Mouse (Mus musculus) adrenal gland, adult 8-10 months (tissue): ENCODE data around the gene Fbl. TPM values are rescaled to one million over a fixed set of nuclear protein-coding genes. Genes with fewer than 3 reads are reported as not detected.
"Not testable (repeated sequence)": the region's sequence is repeated elsewhere in the genome, so short reads cannot be mapped to it uniquely, and the experiment has no call there.

ENCODE experiments used
- DNase-seq: peaks from one replicate; pipeline ENCODE4 v3.0.0; 2022
- total RNA-seq, 4 experiments: library from RNA; stranded (reverse); gene quantifications; 2 replicates each; pipeline ENCODE4 v1.2.4; 2022

The Fbl gene
- 100 to 1,000 TPM in 1 of 4 experiments, 10 to 100 TPM in 3; 80.8 to 102 (median 88.7) TPM for total RNA-seq

- DNase-seq = peak; percentile 90
Measured at GRCm38 (mm10) chr7:28169489-28170422, at the start of gene Fbl. Gene Fbl (plus strand): TSS chr7:28169710.

GRCm38 (mm10) chr7:28129166-28129565 is 40.3 kb upstream of the Fbl start, which contains the start of gene 9530053A07Rik:
Gene 9530053A07Rik (plus strand): TSS chr7:28129466.
- DNase-seq = no peak

GRCm38 (mm10) chr7:28137613-28138012 is 31.9 kb upstream of the Fbl start:
- DNase-seq = no peak

GRCm38 (mm10) chr7:28148263-28148662 is 21.2 kb upstream of the Fbl start:
- DNase-seq = peak; percentile 17

- DNase-seq = no peak
Measured at GRCm38 (mm10) chr7:28149841-28150240, 19.7 kb upstream of the Fbl start.

- no peak for DNase-seq
Measured at GRCm38 (mm10) chr7:28151584-28152221, 17.8 kb upstream of the Fbl start.

- not testable (repeated sequence) for DNase-seq
Measured at GRCm38 (mm10) chr7:28153595-28153994, 15.9 kb upstream of the Fbl start.

- DNase-seq = no peak
Measured at GRCm38 (mm10) chr7:28159292-28159691, 10.2 kb upstream of the Fbl start.

GRCm38 (mm10) chr7:28159893-28160292 is 9.6 kb upstream of the Fbl start:
- DNase-seq = no peak

- DNase-seq = no peak
Measured at GRCm38 (mm10) chr7:28161163-28161749, 8.3 kb upstream of the Fbl start.

- DNase-seq = no peak
Measured at GRCm38 (mm10) chr7:28165406-28165805, 4.1 kb upstream of the Fbl start.

- DNase-seq = peak; percentile 66
Measured at GRCm38 (mm10) chr7:28168320-28169115, 992 bp upstream of the Fbl start.

- no peak for DNase-seq
Measured at GRCm38 (mm10) chr7:28175358-28175757, 5.8 kb downstream of the Fbl start.

GRCm38 (mm10) chr7:28179228-28179627 is 9.7 kb downstream of the Fbl start, which contains the start of gene Dyrk1b:
Gene Dyrk1b (plus strand): TSS chr7:28179469.
- DNase-seq = peak; percentile 98

- peak; percentile 94 for DNase-seq
Measured at GRCm38 (mm10) chr7:28179741-28180377, 10.3 kb downstream of the Fbl start.

GRCm38 (mm10) chr7:28180890-28181289 is 11.4 kb downstream of the Fbl start:
- no peak for DNase-seq

- no peak for DNase-seq
Measured at GRCm38 (mm10) chr7:28181376-28181775, 11.9 kb downstream of the Fbl start.

- DNase-seq = no peak
Measured at GRCm38 (mm10) chr7:28182320-28182719, 12.8 kb downstream of the Fbl start.

GRCm38 (mm10) chr7:28185884-28186283 is 16.4 kb downstream of the Fbl start:
- DNase-seq = no peak

- no peak for DNase-seq
Measured at GRCm38 (mm10) chr7:28186631-28187030, 17.1 kb downstream of the Fbl start.

GRCm38 (mm10) chr7:28191489-28191888 is 22.0 kb downstream of the Fbl start:
- DNase-seq = no peak

GRCm38 (mm10) chr7:28191903-28192302 is 22.4 kb downstream of the Fbl start:
- DNase-seq = no peak
